Mouse (Mus musculus): ENCODE measurements around the gene Klrb1c.
"Not testable (repeated sequence)": the region's sequence is repeated elsewhere in the genome, so short reads cannot be mapped to it uniquely, and the experiment has no call there.

The Klrb1c gene

DNA sequence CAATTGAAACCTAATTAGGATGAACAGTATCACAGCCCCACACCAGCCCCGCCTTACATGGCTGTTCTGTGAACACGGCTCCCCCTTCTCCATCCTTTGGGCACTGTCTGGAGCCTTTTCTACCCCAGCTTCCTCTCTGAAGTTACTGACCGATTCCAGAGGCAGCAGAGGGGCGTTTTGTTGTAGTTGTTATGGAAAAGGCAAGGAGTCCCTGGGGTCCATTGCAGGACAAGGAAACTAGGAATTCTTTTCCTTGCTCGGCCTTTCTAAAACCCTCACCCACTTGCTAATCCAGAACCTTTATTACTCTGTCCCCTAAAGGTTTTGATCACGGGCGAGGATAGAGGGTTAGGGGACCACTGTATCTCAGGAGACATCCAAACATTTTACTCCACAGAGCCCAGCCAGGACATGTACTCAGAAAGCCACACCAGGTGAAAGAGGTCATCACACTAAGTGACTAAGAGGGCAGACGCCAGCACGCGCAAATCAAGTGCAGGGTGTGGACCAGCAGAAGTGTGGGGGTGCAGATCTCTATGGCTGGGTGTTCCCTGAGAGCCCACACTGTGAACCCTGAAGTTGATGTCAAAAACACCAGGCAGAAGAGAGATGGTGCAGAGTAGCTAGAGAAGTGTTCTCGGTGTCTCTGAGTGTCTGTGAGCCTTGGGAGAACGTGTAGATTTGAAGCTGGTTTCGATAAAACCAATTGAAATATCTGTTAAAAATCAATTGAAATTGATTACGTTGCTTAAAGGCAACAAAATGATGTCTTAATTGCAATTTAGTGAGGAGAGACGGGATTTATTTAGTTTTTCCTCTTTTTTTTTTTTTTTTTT lies 9.1 kb upstream of the Klrb1c start:
- DNase-seq: peak; percentile 13 to 24

DNA sequence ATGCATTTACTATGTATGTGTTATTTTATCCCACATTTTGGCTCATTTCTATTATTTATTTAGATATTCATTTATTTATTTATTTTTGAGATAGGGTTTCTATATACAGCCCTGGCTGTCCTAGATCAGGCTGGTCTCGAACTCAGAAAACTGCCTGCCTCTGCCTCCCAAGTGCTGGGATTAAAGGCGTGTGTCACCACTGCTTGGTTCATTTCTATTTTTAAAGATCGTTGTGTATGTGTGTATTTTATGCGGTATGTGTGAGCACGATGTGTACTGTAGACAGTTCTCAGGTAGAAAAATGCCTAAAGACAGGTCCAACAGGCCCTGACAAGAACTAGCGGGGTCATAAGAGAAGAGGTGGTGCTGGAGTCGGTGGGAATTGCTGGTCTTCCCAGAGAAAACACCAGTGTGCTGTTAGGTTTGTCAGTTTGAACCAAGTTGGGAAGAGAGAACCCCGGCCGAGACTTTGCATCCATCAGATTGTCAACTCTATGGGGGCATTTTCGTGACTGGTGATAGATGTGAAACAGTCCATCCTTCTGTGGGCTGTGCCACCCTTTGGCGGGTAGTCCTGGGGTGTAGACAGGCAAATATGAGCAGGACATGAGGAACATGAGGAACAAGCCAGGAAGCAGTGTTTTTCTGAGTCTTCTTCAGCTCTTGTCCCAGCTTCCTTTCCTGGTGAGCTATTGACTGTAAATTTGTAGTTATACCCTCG lies 8.3 kb upstream of the Klrb1c start:
- DNase-seq: no peak

- no peak for DNase-seq
These were observed 7.4 kb upstream of the Klrb1c start for GRCm38 (mm10) chr6:128796321-128796955.

- no peak for DNase-seq
These were observed 4.7 kb upstream of the Klrb1c start for GRCm38 (mm10) chr6:128793734-128794133.

DNA sequence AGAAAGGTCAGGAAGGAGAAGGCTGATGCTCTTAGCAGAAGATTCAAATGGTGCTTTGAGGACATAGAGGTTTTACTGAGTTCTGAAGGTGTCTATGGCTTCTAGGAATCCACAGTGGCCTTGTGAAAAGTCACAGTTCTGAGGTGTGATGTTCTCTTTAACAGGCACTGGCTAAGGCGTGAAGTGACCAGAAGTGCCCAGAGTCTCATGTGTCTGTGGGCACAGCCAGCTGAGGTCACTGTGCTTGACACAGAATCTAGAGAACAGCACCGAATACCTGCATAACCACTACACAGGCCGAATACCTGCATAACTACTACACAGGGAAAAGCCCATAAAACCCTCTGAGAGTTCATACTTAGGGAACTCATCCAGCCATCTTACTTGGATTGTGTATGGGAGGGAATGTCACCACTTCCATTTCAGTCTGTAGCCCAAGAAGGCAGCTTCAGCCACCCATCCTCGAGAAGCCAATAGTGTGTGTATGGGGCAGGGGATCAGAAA lies 1.5 kb upstream of the Klrb1c start:
- not testable (repeated sequence) for DNase-seq

- DNase-seq: no peak
These were observed 498 bp downstream of the Klrb1c start for GRCm38 (mm10) chr6:128788517-128788916.

DNA sequence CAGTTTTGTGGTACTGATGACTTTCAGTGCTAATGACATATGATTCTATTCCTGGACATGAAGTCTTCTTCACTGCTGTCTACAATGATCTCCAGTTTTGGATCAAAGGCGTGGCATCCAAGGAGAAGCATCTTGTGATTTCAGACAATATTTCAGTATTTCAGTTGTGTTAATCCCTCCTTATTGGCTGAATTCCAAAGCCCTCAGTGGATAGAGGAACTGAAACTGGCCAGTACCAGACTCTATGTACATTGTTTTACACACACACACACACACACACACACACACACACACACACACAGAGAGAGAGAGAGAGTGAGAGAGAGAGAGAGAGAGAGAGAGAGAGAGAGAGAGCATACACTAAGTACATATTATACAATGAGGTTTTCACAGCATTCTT lies 2.6 kb downstream of the Klrb1c start:
- not testable (repeated sequence) for DNase-seq

DNA sequence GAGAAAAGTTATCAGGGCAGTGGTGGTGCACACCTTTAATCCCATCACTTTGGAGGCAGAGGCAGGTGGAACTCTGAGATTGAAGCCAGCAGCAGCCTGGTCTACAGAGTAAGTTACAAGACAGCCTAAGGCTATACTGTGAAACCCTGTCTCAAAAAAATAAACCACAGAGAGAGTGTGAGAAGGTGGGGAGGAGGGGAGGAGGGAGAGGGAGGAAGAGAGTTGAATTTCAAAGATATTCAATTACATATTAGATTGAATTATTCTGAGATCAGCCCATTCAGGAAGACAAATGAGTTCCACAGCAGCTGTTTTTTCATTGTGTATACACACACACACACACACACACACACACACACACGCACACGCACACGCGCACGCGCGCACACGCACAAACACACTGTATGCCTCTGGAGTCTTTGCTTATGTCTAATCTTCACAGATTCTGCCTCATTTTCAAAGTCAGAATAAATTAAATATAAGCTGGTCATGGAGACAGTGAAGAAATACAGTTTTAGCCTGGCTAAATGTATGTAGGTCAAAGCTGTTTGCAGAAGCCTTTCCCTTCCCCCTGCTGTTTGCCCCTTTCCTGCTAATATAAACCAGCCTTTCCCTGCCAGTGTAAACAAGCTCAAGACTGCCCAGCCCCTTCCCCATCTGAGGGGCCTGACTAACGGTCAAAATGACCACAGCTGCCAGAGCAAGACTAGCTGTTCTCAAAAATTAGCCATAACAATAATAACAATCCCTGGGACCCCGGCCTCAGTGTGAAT lies 19.3 kb downstream of the Klrb1c start:
- no peak for DNase-seq

- no peak for DNase-seq
These were observed 21.0 kb downstream of the Klrb1c start for GRCm38 (mm10) chr6:128768047-128768446.

DNA sequence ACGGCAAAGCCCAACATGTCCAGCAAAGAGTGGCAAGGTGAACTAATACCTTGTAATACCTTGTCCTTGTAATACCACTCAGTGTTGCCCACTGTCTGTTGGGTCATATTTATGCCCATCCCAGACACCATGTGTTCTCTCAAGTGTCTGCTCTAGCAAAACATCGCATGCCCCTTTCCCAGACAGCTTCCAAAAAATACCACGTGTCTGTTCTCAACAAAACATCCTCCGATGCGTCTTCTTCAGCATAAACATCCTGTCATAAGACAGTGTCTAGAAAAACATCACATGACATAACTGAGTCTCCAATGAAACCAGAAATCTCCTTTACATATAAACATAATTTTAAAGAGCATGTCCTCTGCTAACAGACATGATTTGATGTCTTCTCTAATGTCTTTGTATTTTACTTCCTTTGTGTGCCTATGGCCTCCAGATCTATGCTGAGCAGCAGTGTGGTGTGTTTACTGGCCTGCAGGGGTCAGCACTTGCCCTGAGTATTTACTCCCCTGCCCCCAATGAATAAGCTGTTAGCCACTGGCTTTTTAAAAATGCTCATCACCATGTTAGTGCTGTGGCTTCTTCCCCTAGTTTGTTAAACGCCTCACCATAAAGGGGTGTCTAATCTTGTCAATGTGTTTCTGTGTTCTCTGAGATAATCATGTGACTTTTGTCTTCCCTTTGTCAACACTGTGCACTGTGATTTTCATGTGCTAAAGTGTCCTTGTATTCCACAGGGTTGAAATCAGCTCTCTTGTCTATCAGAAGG lies 22.3 kb downstream of the Klrb1c start:
- peak; percentile 68 to 72 for DNase-seq

DNA sequence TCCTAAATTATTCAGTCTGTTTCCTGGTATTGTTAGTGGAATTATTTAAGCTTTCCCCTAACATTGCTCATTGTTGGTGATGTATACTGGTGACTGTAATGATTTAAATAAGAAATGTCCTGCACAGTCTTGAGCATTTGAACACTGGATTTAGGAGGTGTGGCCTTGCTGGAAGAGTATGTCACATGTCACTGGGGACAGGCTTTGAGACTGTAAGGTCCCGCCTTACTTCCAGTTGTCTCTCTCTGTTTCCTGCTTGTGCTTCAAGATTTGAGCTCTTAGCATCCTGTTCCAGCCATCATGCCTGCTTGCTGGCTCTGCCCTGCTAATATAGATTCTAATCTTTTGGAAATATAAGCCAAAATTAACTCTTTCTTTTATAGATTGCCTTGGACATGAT lies 23.8 kb downstream of the Klrb1c start:
- no peak for DNase-seq

DNA sequence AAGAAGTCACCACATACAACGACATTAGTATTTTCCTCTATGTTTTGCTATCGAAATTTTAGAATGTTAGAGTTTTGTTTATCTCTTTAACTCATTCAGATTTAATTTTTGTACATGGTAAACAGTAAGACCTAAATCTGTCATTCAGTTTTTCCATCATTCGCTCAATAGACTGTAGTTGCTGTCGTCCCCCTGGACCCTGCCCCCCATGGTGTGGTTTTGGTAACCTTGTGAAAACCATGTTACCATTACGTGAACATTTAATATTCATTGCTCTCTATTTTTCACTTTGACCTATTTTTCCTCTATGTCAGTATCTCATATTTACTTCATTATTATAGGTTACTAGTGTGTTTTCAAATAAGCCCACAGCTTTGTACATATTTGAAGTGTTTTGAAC lies 24.4 kb downstream of the Klrb1c start:
- DNase-seq: no peak

GRCm38 (mm10) chr6:128763736-128764523 lies 25.1 kb downstream of the Klrb1c start:
- peak; percentile 90 to 95 for DNase-seq

DNA sequence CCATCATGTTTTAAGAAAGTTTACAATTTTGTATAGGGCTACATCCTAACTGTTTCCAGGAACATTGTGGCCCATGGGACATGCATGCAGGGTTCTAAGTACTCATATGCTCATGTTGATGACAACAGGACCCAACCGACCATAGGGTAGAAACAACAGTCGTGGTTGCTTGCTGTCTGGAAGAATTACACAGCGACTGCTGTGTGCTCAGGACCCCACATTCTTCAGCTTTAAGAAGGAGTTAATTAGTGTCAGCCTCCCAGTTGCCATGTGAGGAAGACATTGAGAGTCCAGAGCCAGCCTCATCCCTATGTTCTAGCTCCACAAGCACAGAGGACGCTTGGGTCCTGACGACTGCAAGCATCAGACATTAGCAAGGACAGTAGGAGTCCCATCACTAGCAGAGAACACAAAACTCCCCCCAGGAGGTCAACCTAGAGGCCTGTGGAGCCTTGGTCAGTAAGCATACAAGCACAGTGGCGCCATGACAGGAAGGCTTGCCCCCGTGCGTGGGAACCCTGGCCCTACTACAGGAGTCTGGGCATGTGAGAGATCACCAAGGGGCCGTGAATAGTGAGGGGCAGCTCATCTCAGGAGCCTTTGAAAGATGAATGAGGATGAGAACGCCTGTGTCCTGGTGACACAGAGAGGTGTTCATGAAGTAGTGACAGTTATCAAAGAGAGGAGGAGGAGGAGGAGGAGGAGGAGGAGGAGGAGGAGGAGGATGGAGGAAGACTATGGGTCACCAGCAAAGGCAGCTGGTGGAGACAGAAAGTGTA lies 25.9 kb downstream of the Klrb1c start:
- DNase-seq: peak in 1 of 2 experiments; percentile 7

DNA sequence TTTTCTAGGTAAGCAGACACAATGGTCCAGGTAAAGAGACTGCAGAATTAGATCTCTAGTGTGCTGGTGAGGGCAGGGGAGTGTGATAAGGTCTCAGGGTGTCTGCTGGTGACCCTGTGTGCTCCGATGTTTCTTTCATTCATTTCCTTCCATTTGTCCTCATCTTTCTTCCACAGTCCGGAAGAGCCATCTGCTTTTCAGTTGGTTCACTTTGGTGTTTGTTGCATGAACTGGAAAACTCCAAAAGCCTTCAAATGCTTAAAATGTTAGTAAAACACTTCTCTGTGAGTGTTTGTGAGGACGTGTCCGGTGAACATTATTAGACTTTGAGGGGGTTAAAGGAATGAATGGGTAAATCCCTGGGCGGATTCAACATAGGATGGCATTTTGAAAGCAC lies 27.9 kb downstream of the Klrb1c start:
- no peak for DNase-seq

DNA sequence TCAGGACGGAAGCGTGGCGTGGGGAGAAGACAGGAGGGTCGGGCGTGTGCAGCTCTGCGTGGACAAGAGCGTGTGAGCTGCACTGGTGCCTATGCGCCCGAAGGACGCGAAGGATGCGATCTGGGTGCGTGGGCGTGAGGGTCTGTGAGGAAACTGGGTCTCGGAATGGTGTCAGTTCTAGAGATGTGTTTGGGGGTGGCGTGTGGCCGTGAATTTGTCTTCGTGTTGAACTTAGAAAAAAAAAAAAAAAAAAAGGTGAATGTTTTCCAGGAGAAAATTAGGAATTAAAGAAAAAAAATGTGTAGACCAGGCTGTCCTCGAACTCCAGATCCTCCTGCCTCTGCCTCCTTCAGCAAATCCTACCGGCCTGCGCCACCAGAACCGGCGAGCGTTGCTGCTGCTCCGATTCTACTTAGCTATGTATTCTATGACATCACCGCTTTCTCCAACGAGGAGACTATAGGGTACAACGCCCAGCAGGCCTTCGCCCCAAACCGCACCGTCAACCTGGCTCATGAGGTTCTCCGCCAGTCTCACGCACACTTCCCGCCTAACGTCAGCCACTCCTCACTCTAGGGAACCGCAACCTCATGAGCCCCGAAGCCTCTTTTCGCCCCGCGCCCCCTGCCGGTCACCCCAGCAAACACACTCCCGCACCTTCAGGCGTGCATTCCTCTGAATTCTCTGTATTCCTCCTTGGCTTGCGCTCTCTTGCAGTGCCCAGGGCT lies 28.4 kb downstream of the Klrb1c start:
- peak; percentile 88 to 90 for DNase-seq

GRCm38 (mm10) chr6:128760016-128760415 lies 29.0 kb downstream of the Klrb1c start:
- peak; percentile 93 to 94 for DNase-seq

DNA sequence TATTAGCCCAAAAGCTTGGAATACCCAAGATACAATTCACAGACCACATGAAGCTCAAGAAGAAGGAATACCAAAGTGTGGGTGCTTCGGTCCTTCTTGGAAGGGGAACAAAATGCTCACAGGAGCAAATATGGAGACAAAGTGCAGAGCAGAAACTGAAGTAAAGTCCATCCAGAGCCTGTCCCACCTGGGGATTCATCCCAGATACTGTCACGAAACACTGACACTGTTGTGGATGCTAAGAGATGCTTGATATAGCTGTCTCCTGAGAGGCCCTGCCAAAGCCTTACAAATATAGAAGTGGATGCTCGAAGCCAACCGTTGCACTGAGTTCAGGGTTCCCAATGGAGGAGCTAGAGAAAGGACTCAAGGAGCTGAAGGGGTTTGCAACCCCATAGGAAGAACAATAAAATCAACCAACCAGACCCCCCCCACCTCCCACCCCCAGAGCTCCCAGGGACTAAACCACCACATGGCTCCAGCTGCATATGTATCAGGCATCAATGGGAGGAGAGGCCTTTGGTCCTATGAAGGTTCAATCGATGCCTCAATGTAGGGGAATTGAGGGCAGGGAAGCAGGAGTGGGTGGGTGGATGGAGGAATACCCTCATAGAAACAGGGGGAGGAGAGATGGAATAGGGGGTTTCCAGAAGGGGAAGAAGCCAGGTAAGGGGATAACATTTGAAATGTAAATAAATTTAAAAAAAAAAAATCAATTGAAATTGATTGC lies 29.6 kb downstream of the Klrb1c start:
- DNase-seq: no peak

DNA sequence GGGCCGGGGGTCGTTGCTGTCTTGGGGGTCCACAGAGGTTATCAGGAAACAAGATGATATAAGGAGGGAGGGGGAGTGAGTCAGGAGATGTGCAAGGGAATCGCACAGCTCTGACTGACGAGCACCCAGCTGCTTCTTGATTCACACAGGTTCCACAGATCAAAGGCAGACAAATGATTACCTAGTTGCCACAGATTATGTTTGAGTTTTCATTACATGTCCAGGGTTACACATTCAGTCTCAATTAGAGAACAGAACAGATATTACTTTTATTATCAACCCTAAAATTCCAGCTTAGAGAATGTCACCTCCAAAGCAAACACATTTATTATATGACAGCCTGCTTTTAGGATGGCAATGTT lies 33.6 kb downstream of the Klrb1c start:
- DNase-seq: not testable (repeated sequence)

Measured in kidney, postnatal 4 days (tissue).